Comparison of ENCODE assay signal across 8 mouse cellular contexts in the genomic region with DNA sequence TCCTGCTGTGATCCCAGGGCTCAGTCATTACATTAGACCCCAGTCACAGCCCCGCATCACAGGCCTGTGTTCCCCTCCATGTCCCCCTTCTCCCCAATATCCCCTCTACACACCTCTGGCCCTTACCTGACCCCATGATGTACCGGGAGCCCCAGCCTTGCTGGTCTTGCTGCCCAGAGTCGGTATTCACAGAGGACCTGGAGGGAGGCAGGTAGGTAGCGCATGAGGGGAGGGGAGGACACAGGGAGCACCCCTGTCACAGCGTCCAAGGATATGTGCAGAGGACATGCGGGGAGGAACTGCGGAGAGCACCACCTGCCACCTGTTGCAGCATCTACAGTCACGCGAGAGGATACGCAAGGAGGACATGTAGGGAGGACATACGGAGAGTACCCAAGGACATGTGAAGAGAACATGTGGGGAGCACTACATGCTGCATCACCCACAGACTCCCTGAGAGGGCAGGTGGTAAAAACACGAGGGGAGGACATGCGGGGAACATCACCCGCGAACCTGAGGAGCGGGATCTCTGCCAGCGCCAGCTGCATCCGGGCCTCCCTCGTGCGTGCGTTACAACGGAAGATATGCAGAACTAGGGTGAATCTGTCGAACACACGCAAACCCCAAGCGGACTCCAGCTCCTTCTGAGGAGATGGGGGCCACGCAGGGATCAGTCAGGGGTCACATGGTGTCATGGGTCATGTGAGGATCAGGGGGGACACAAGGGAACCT. TPM values are rescaled to one million over a fixed set of nuclear protein-coding genes. Genes with fewer than 3 reads are reported as not detected.
DNase-seq lines count a peak whose midpoint lies in the region; ATAC-seq and TF ChIP-seq lines count a peak whose summit lies in the region.

No protein-coding gene starts in this region.

- H3K9ac ChIP-seq in lung, postnatal 0 days (replicated peaks; ENCODE audit: low read depth): peak overlapping the region; percentile 74; the same call in 1 of the 2 replicates
- peak overlapping the region; percentile 84 for H3K9ac ChIP-seq in hindbrain, embryonic 13.5 days
- H3K9ac ChIP-seq in liver, postnatal 0 days (replicated peaks): no peak overlapping the region

- ATAC-seq in lung, postnatal 0 days: no peak
- no peak for ATAC-seq in hindbrain, embryonic 13.5 days (ENCODE audit: low FRiP score)
- no peak for ATAC-seq in liver, postnatal 0 days

- H3K27me3 ChIP-seq in lung, postnatal 0 days (replicated peaks; ENCODE audit: insufficient read depth, low read length): no peaks in the 10 kb centered on the region
- peaks cover under 1% of the 10 kb centered on the region; the same call in 1 of the 2 replicates for H3K27me3 ChIP-seq in hindbrain, embryonic 13.5 days
- H3K27me3 ChIP-seq in liver, postnatal 0 days (ENCODE audit: insufficient read depth, low read length): no peaks in the 10 kb centered on the region; the same call in 1 of the 2 replicates

- TF ChIP-seq CTCF in lung, postnatal 0 days (IDR thresholded peaks at IDR 0.05): no peak
- TF ChIP-seq CTCF in liver, postnatal 0 days (IDR thresholded peaks at IDR 0.05; ENCODE audit: low read depth): no peak

- WGBS in lung, postnatal 0 days: 93% methylated on average over 26 of the region's 26 CpGs
- 95% methylated on average over 26 of the region's 26 CpGs for WGBS in hindbrain, embryonic 13.5 days
- WGBS in liver, postnatal 0 days (ENCODE audit: insufficient replicate concordance): 92% methylated on average over 26 of the region's 26 CpGs

- no peak for TF ChIP-seq EP300 in lung, postnatal 0 days (IDR thresholded peaks at IDR 0.05)
- TF ChIP-seq EP300 in liver, postnatal 0 days (IDR thresholded peaks at IDR 0.05; ENCODE audit: low read depth): no peak

- peaks cover 15% of the 10 kb centered on the region for H3K4me1 ChIP-seq in lung, postnatal 0 days (ENCODE audit: insufficient read depth, low read depth, low read length)
- peaks cover 31% of the 10 kb centered on the region for H3K4me1 ChIP-seq in hindbrain, embryonic 13.5 days (replicated peaks)
- peaks cover 30% of the 10 kb centered on the region for H3K4me1 ChIP-seq in liver, postnatal 0 days (ENCODE audit: insufficient read depth)

- H3K27ac ChIP-seq in lung, postnatal 0 days (ENCODE audit: low read length): no peak overlapping the region
- H3K27ac ChIP-seq in hindbrain, embryonic 13.5 days: no peak overlapping the region
- no peak overlapping the region for H3K27ac ChIP-seq in liver, postnatal 0 days (ENCODE audit: low read depth)

- no peaks in the 10 kb centered on the region for H3K9me3 ChIP-seq in lung, postnatal 0 days (ENCODE audit: low read length)
- H3K9me3 ChIP-seq in hindbrain, embryonic 13.5 days: no peaks in the 10 kb centered on the region
- H3K9me3 ChIP-seq in liver, postnatal 0 days (ENCODE audit: low read length): no peaks in the 10 kb centered on the region

- peak overlapping the region; percentile 61 for H3K4me2 ChIP-seq in lung, postnatal 0 days (replicated peaks; ENCODE audit: low read depth, low read length)
- peak overlapping the region; percentile 71 for H3K4me2 ChIP-seq in hindbrain, embryonic 13.5 days
- H3K4me2 ChIP-seq in liver, postnatal 0 days (ENCODE audit: low read depth, low read length): peak overlapping the region; percentile 87

- H3K36me3 ChIP-seq in lung, postnatal 0 days (ENCODE audit: insufficient read depth, low read length): peaks cover 20% of the 10 kb centered on the region
- H3K36me3 ChIP-seq in hindbrain, embryonic 13.5 days: peaks cover 44% of the 10 kb centered on the region
- peaks cover 32% of the 10 kb centered on the region for H3K36me3 ChIP-seq in liver, postnatal 0 days (replicated peaks; ENCODE audit: insufficient read depth, low read length)

- H3K4me3 ChIP-seq in lung, postnatal 0 days (ENCODE audit: low read depth, low read length): peak overlapping the region; percentile 78
- H3K4me3 ChIP-seq in hindbrain, embryonic 13.5 days: peak overlapping the region; percentile 74
- H3K4me3 ChIP-seq in liver, postnatal 0 days (ENCODE audit: low read depth, low read length): peak overlapping the region; percentile 78

- DNase-seq in adrenal gland, postnatal 10 days: peak; percentile 6
- no peak for DNase-seq in adrenal gland, postnatal 36 days
- no peak for DNase-seq in lung, postnatal 0 days (ENCODE audit: low spot score)
- DNase-seq in lung, postnatal 14 days: no peak
- no peak for DNase-seq in liver, postnatal 0 days
- peak; percentile 45 for DNase-seq in testis, postnatal 10 days (ENCODE audit: low spot score)
- DNase-seq in Muller cell, postnatal 12 days (ENCODE audit: inconsistent ontology term): no peak

RNA-seq across cellular contexts. Expression of a gene that starts 1.7 kb away (rescaled TPM):
- total RNA-seq in adrenal gland, postnatal 10 days (2021): 10 to 100 TPM; 44.4 to 54.2 TPM
- total RNA-seq in adrenal gland, postnatal 36 days (2021): 10 to 100 TPM; 50.6 to 71.9 TPM
- 26.3 and 30.9 TPM in 2 replicates for polyA plus RNA-seq in lung, postnatal 0 days (2015; fragmentation: Nextera tagmentation; extraction: Ambion mirVana)
- 53.2 and 55.5 TPM in 2 replicates for polyA plus RNA-seq in hindbrain, embryonic 13.5 days (2015; fragmentation: Nextera tagmentation; extraction: Ambion mirVana)
- polyA plus RNA-seq in liver, postnatal 0 days (2015; fragmentation: Nextera tagmentation; extraction: Ambion mirVana): 7.1 and 7.4 TPM in 2 replicates

RNA-seq across cellular contexts. Expression of a gene that starts 3.6 kb away (rescaled TPM):
- 1 to 10 TPM; 3.8 to 5.1 TPM for total RNA-seq in adrenal gland, postnatal 10 days (2021)
- 1 to 10 TPM; 6.5 to 6.9 TPM for total RNA-seq in adrenal gland, postnatal 36 days (2021)
- polyA plus RNA-seq in lung, postnatal 0 days (2015; fragmentation: Nextera tagmentation; extraction: Ambion mirVana): 2.6 and 3.0 TPM in 2 replicates
- 15.2 and 18.2 TPM in 2 replicates for polyA plus RNA-seq in hindbrain, embryonic 13.5 days (2015; fragmentation: Nextera tagmentation; extraction: Ambion mirVana)
- polyA plus RNA-seq in liver, postnatal 0 days (2015; fragmentation: Nextera tagmentation; extraction: Ambion mirVana): 0.76 and 0.99 TPM in 2 replicates

RNA-seq across cellular contexts. Expression of a gene that starts 6.5 kb away (rescaled TPM):
- total RNA-seq in adrenal gland, postnatal 10 days (2021): under 1 TPM; 0.18 to 0.42 TPM
- under 1 TPM in 1 of 2 experiments, not detected in 1; 0.10 TPM for total RNA-seq in adrenal gland, postnatal 36 days (2021)
- 1.1 TPM in 2 replicates for polyA plus RNA-seq in lung, postnatal 0 days (2015; fragmentation: Nextera tagmentation; extraction: Ambion mirVana)
- polyA plus RNA-seq in hindbrain, embryonic 13.5 days (2015; fragmentation: Nextera tagmentation; extraction: Ambion mirVana): 2.5 and 3.2 TPM in 2 replicates
- polyA plus RNA-seq in liver, postnatal 0 days (2015; fragmentation: Nextera tagmentation; extraction: Ambion mirVana): 0.32 and 0.48 TPM in 2 replicates

RNA-seq across cellular contexts. Expression of a gene that starts 12.1 kb away (rescaled TPM):
- under 1 TPM; 0.33 to 0.58 TPM for total RNA-seq in adrenal gland, postnatal 10 days (2021)
- total RNA-seq in adrenal gland, postnatal 36 days (2021): under 1 TPM; 0.10 to 0.49 TPM
- 0.23 and 0.26 TPM in 2 replicates for polyA plus RNA-seq in lung, postnatal 0 days (2015; fragmentation: Nextera tagmentation; extraction: Ambion mirVana)
- 0.61 and 0.77 TPM in 2 replicates for polyA plus RNA-seq in hindbrain, embryonic 13.5 days (2015; fragmentation: Nextera tagmentation; extraction: Ambion mirVana)
- polyA plus RNA-seq in liver, postnatal 0 days (2015; fragmentation: Nextera tagmentation; extraction: Ambion mirVana): 0.47 and 0.51 TPM in 2 replicates

RNA-seq across cellular contexts. Expression of a gene that starts 29.3 kb away (rescaled TPM):
- total RNA-seq in adrenal gland, postnatal 10 days (2021): 10 to 100 TPM; 34.3 to 44.4 TPM
- total RNA-seq in adrenal gland, postnatal 36 days (2021): 10 to 100 TPM; 29.7 to 31.9 TPM
- polyA plus RNA-seq in lung, postnatal 0 days (2015; fragmentation: Nextera tagmentation; extraction: Ambion mirVana): 32.8 and 37.0 TPM in 2 replicates
- 102 TPM in 2 replicates for polyA plus RNA-seq in hindbrain, embryonic 13.5 days (2015; fragmentation: Nextera tagmentation; extraction: Ambion mirVana)
- 9.6 and 11.6 TPM in 2 replicates for polyA plus RNA-seq in liver, postnatal 0 days (2015; fragmentation: Nextera tagmentation; extraction: Ambion mirVana)

Comparison
In these comparisons a context has a peak if more than half of its experiments do, and no peak if none do; other contexts are left out.
1. DNase-seq: peak in adrenal gland, postnatal 10 days (single experiment) and testis, postnatal 10 days (single experiment); none in adrenal gland, postnatal 36 days (0 of 2), lung, postnatal 0 days (single experiment), lung, postnatal 14 days (single experiment), liver, postnatal 0 days (single experiment) and Muller cell, postnatal 12 days (single experiment).
2. Peak in every context shown above with its lines, with median percentiles within 50 percentile points of each other: H3K4me2 ChIP-seq and H3K4me3 ChIP-seq.